Mouse (Mus musculus): ENCODE data around the gene Mrpl43. TPM values are rescaled to one million over a fixed set of nuclear protein-coding genes. Genes with fewer than 3 reads are reported as not detected.

Mrpl43 gene
- total and polyA plus RNA-seq, 3 experiments: 45.6 to 64.7 (median 53.6) TPM

DNA sequence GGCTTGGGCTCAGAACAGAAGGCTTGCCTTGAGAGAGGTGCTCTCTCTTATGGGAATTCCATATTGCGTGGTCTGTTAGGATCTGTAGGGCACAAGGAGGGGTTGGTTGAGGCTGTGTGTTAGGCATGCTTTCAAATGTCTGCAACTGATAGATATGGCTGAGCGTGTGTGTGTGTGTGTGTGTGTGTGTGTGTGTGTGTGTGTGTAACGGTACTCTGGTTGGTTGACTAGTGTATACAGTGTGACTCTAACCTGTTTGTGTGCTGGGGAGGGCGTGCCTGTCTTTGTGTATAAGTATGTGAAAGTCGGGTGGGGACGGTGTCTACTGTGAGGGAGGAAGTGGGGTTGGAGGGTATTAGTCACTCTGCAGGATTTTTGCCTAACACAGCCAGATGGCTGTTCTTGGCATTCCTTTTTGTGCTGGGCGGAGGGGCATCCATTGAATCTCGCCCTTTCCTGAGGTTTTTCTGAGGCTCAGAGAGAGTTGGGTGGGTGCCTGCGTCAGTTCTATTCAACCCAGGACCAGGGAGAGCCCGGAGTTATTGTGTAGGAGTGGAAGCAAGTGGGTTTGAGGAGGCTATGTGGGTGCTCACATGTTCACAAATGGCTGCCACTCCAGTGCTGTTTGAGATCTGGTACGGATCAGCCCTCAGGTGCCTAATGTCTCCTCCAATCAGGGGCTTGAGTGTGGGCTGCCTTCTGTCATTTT lies 41.8 kb upstream of the Mrpl43 start:
- WGBS: 14% methylated on average over 11 of the region's 11 CpGs
- Histone ChIP-seq H3K4me1 (ENCODE audit: control insufficient read depth, insufficient read depth, low read length) (peaks cover 2% of the 10 kb centered on the region; the same call in 1 of the 2 replicates), H3K4me3 (peak overlapping the region; percentile 52), H3K9ac (ENCODE audit: low read depth, low read length) (peak overlapping the region; percentile 66), H3K36me3 (ENCODE audit: control insufficient read depth, insufficient read depth, low read length) (no peaks in the 10 kb centered on the region), H3K27me3 (ENCODE audit: control insufficient read depth, insufficient read depth, low read length) (no peaks in the 10 kb centered on the region), H3K79me2 (replicated peaks; ENCODE audit: control insufficient read depth, insufficient read depth, low read length) (no peaks in the 10 kb centered on the region), H3K27ac (peak overlapping the region; percentile 95)
- peak in 1 of 2 experiments; percentile 77 for DNase-seq
- peak; percentile 56; the same call in 1 of the 2 replicates for TF ChIP-seq EP300 (IDR thresholded peaks at IDR 0.05; ENCODE audit: insufficient read depth, low read depth, low read length)
- no peak for TF ChIP-seq POLR2A (IDR thresholded peaks at IDR 0.05; ENCODE audit: insufficient read depth, low read depth, low read length)
- intact Hi-C loops (cut with DNase I): no loop called here

DNA sequence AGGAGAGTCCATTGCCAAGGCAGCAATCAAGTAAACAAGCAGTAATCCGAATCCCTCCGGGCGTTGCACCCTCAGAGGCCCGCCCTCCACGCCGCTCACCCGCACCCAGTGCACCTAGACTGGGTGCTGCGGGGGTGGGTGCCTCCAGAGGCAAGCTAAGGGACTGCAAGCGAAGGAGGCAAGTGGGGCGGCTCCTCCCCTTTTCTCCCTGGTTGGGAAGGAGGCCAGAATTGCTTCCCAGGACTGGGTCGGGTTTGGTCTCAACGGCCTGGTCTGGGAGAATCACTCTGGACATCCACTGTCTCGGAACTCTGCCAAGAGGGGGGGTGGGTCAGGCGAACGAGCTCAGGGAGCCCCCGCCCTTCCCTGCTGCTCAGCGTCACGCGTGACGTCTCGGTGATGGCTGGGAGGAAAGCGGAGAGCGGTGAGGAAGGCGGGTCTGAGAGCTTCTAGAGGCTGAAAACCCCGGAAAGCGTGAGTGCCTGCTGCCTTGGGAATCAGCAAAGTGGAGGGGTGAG lies 41.2 kb upstream of the Mrpl43 start, which contains the start of gene Sfxn3:
Sfxn3 (plus strand) TSS at position 87 of the 518 bp plus-strand sequence.
- Histone ChIP-seq H3K4me3 (peak within 1 kb of the TSS; percentile 52), H3K36me3 (ENCODE audit: control insufficient read depth, insufficient read depth, low read length) (no peaks in the 10 kb centered on the region), H3K9ac (ENCODE audit: low read depth, low read length) (peak within 1 kb of the TSS; percentile 66), H3K4me1 (ENCODE audit: control insufficient read depth, insufficient read depth, low read length) (peaks cover 2% of the 10 kb centered on the region; the same call in 1 of the 2 replicates), H3K27me3 (ENCODE audit: control insufficient read depth, insufficient read depth, low read length) (no peaks in the 10 kb centered on the region), H3K27ac (peak within 1 kb of the TSS; percentile 95), H3K79me2 (replicated peaks; ENCODE audit: control insufficient read depth, insufficient read depth, low read length) (no peaks in the 10 kb centered on the region)
- peak; percentile 93 for TF ChIP-seq CTCF (IDR thresholded peaks at IDR 0.05)
- TF ChIP-seq EP300 (IDR thresholded peaks at IDR 0.05; ENCODE audit: insufficient read depth, low read depth, low read length): no peak
- TF ChIP-seq POLR2A (IDR thresholded peaks at IDR 0.05; ENCODE audit: insufficient read depth, low read depth, low read length): peak; percentile 82
- peak; percentile 95 for DNase-seq
- under 1% methylated on average over 26 of the region's 26 CpGs for WGBS
- intact Hi-C loops (cut with DNase I): no loop called here

DNA sequence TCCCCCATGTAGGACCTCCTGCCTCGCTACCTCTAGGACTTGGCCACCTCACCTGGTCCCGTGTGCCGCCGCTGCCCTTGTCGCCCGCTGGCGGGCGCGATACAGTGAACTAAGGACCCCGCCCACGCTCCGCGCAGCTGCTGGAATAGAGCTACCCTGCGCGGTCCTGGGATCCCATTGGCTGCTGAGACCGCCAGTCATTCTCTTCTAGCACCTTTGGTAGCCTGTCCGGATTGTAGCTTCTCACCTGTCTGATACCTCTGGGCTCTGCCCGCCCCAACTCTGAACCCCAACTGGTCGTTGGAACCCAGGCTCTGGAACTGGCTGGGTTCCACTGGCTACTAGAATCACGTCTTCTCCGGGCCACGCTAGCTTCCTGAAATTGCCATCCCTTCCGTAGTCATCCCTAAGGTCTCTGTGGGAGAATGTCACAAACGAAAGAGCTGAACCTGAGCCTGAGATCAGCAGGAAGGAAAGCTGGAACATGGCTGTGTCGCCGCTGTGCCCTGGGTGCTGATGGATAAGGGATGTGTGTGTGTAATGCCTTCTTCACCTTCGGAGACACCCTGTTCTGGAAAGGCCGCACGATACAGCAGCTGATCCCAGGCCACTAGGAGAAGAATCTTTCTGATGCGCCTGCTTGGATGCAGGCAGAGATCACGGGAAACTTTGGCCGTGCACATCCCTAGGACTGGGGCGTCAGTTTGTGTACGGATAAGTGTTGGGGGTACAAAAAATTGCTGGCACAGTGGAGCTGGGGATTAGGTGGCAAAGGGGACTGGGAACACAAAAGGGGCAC lies 40.5 kb upstream of the Mrpl43 start:
- Histone ChIP-seq H3K27ac (peak overlapping the region; percentile 95), H3K9ac (ENCODE audit: low read depth, low read length) (peak overlapping the region; percentile 66), H3K79me2 (replicated peaks; ENCODE audit: control insufficient read depth, insufficient read depth, low read length) (no peaks in the 10 kb centered on the region), H3K27me3 (ENCODE audit: control insufficient read depth, insufficient read depth, low read length) (no peaks in the 10 kb centered on the region), H3K4me3 (peak overlapping the region; percentile 52), H3K4me1 (ENCODE audit: control insufficient read depth, insufficient read depth, low read length) (peaks cover 2% of the 10 kb centered on the region; the same call in 1 of the 2 replicates), H3K36me3 (ENCODE audit: control insufficient read depth, insufficient read depth, low read length) (no peaks in the 10 kb centered on the region)
- 0 out of 2 replicates have a peak, but pooled peaks have one; percentile 20 for TF ChIP-seq EP300 (IDR thresholded peaks at IDR 0.05; ENCODE audit: insufficient read depth, low read depth, low read length)
- TF ChIP-seq CTCF (IDR thresholded peaks at IDR 0.05): peak; percentile 23
- TF ChIP-seq POLR2A (IDR thresholded peaks at IDR 0.05; ENCODE audit: insufficient read depth, low read depth, low read length): no peak
- WGBS: 1% methylated on average over 34 of the region's 34 CpGs
- peak; percentile 83 to 88 for DNase-seq
- intact Hi-C loops (cut with DNase I): no loop called here

DNA sequence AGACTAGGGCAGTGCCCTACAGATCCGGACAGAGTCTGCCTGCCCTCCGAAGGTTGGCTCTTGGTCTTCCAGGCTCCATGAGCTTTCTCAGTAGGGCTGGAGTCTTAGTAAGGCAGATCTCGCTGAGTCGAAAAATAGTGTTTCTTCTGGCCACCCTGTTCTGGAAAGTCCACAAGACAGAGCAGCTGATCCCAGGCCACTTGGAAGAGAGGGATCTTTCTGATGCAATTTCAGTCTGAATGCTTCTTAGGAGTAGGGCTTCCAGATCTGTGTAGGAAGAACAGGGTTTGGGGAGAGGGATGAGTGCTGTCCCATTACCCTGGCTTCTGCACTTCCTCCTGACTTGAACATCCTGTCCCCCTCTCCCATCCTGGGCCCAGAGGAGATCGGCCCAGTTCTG lies 39.4 kb upstream of the Mrpl43 start, which contains the start of gene Pdzd7:
Pdzd7 (minus strand) TSS at position 67 of the 400 bp plus-strand sequence.
- WGBS: 69% methylated on average over 5 of the region's 5 CpGs
- Histone ChIP-seq H3K27me3 (ENCODE audit: control insufficient read depth, insufficient read depth, low read length) (no peaks in the 10 kb centered on the region), H3K4me3 (peak within 1 kb of the TSS; percentile 52), H3K36me3 (ENCODE audit: control insufficient read depth, insufficient read depth, low read length) (no peaks in the 10 kb centered on the region), H3K4me1 (ENCODE audit: control insufficient read depth, insufficient read depth, low read length) (peaks cover 2% of the 10 kb centered on the region; the same call in 1 of the 2 replicates), H3K9ac (ENCODE audit: low read depth, low read length) (peak within 1 kb of the TSS; percentile 66), H3K27ac (peak within 1 kb of the TSS; percentile 95), H3K79me2 (replicated peaks; ENCODE audit: control insufficient read depth, insufficient read depth, low read length) (no peaks in the 10 kb centered on the region)
- DNase-seq: no peak
- no peak for TF ChIP-seq EP300 (IDR thresholded peaks at IDR 0.05; ENCODE audit: insufficient read depth, low read depth, low read length)
- no peak for TF ChIP-seq POLR2A (IDR thresholded peaks at IDR 0.05; ENCODE audit: insufficient read depth, low read depth, low read length)
- TF ChIP-seq CTCF (IDR thresholded peaks at IDR 0.05): no peak
- intact Hi-C loops (cut with DNase I): no loop called here

DNA sequence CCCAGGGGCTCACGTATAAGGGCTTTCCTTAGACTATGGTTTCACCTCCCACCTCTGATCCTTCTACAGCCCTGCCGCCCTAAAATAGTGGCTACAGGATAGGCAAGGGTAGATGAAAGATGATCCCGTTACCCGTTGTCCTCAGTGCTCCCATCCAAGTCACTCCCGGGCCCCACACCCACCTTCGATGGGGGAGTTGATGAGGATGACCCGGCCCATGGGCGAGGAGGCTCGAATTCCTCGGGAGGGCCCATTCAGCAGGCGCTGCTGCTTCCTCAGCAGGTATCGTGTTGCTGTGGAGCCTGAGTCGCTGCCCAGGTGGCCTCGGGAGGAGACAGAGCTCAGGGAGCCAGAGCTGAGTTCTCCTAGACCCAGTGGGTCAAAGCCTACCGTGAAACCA lies 39.0 kb upstream of the Mrpl43 start:
- no peaks in the 10 kb centered on the region; the same call in 1 of the 2 replicates for H3K27me3 ChIP-seq (ENCODE audit: control insufficient read depth, insufficient read depth, low read length)
- intact Hi-C loops (cut with DNase I): no loop called here

More for the DNA sequence above, 39.0 kb upstream of the Mrpl43 start:
- Histone ChIP-seq H3K27ac (no peak overlapping the region), H3K79me2 (replicated peaks; ENCODE audit: control insufficient read depth, insufficient read depth, low read length) (no peaks in the 10 kb centered on the region), H3K36me3 (ENCODE audit: control insufficient read depth, insufficient read depth, low read length) (no peaks in the 10 kb centered on the region), H3K4me3 (no peak overlapping the region), H3K9ac (ENCODE audit: low read depth, low read length) (no peak overlapping the region), H3K4me1 (ENCODE audit: control insufficient read depth, insufficient read depth, low read length) (peaks cover 2% of the 10 kb centered on the region; the same call in 1 of the 2 replicates)
- no peak for DNase-seq
- 54% methylated on average over 15 of the region's 15 CpGs for WGBS
- TF ChIP-seq EP300 (IDR thresholded peaks at IDR 0.05; ENCODE audit: insufficient read depth, low read depth, low read length): no peak
- TF ChIP-seq CTCF (IDR thresholded peaks at IDR 0.05): no peak
- no peak for TF ChIP-seq POLR2A (IDR thresholded peaks at IDR 0.05; ENCODE audit: insufficient read depth, low read depth, low read length)

Data from heart, adult 2 months (tissue).